Mouse (Mus musculus): ENCODE results near the gene Il1r2. TPM values are rescaled to one million over a fixed set of nuclear protein-coding genes. Genes with fewer than 3 reads are reported as not detected.

The Il1r2 gene
- polyA plus RNA-seq, 1 experiment from 2014 or later: 0.25 TPM

GRCm38 (mm10) chr1:40031626-40032025, 42.3 kb upstream of the Il1r2 start:
- no peak overlapping the region for H3K27ac ChIP-seq (ENCODE audit: low read depth, low read length)
- H3K4me3 ChIP-seq (ENCODE audit: low read depth, low read length): no peak overlapping the region
- DNase-seq (ENCODE audit: low spot score): no peak
- no peaks in the 10 kb centered on the region; the same call in 1 of the 2 replicates for H3K36me3 ChIP-seq (ENCODE audit: control insufficient read depth, insufficient read depth, low read length)
- no peaks in the 10 kb centered on the region for H3K27me3 ChIP-seq (ENCODE audit: control insufficient read depth, insufficient read depth, low read length)
- no peak for ATAC-seq (replicated peaks; ENCODE audit: low FRiP score)
- H3K4me1 ChIP-seq (replicated peaks; ENCODE audit: control insufficient read depth, insufficient read depth, low read length): no peaks in the 10 kb centered on the region
- no peak overlapping the region for H3K4me2 ChIP-seq (ENCODE audit: low read depth, low read length, severe bottlenecking)
- 84% methylated on average over 2 of the region's 2 CpGs for WGBS
- no peaks in the 10 kb centered on the region for H3K9me3 ChIP-seq (ENCODE audit: control insufficient read depth, low read length)
- H3K9ac ChIP-seq (ENCODE audit: low read length): no peak overlapping the region

GRCm38 (mm10) chr1:40033315-40033714, 40.6 kb upstream of the Il1r2 start:
- DNase-seq (ENCODE audit: low spot score): no peak
- no peak for ATAC-seq (replicated peaks; ENCODE audit: low FRiP score)
- no peaks in the 10 kb centered on the region for H3K36me3 ChIP-seq (ENCODE audit: control insufficient read depth, insufficient read depth, low read length)
- H3K27ac ChIP-seq (ENCODE audit: low read depth, low read length): no peak overlapping the region
- no peak overlapping the region for H3K9ac ChIP-seq (ENCODE audit: low read length)
- H3K4me1 ChIP-seq (replicated peaks; ENCODE audit: control insufficient read depth, insufficient read depth, low read length): no peaks in the 10 kb centered on the region
- H3K4me2 ChIP-seq (ENCODE audit: low read depth, low read length, severe bottlenecking): no peak overlapping the region
- H3K4me3 ChIP-seq (ENCODE audit: low read depth, low read length): no peak overlapping the region
- H3K27me3 ChIP-seq (ENCODE audit: control insufficient read depth, insufficient read depth, low read length): no peaks in the 10 kb centered on the region
- H3K9me3 ChIP-seq (ENCODE audit: control insufficient read depth, low read length): no peaks in the 10 kb centered on the region
- WGBS: 90% methylated on average over 4 of the region's 4 CpGs

- no peak overlapping the region for H3K4me3 ChIP-seq (ENCODE audit: low read depth, low read length)
- H3K9me3 ChIP-seq (ENCODE audit: control insufficient read depth, low read length): no peaks in the 10 kb centered on the region
- ATAC-seq (replicated peaks; ENCODE audit: low FRiP score) (no peak), DNase-seq (ENCODE audit: low spot score) (no peak)
- no peak overlapping the region for H3K9ac ChIP-seq (ENCODE audit: low read length)
- no peaks in the 10 kb centered on the region for H3K4me1 ChIP-seq (replicated peaks; ENCODE audit: control insufficient read depth, insufficient read depth, low read length)
- H3K27ac ChIP-seq (ENCODE audit: low read depth, low read length): no peak overlapping the region
- H3K27me3 ChIP-seq (ENCODE audit: control insufficient read depth, insufficient read depth, low read length): no peaks in the 10 kb centered on the region
- 76% methylated on average over 12 of the region's 12 CpGs for WGBS
- H3K4me2 ChIP-seq (ENCODE audit: low read depth, low read length, severe bottlenecking): no peak overlapping the region
- H3K36me3 ChIP-seq (ENCODE audit: control insufficient read depth, insufficient read depth, low read length): no peaks in the 10 kb centered on the region
Measured at GRCm38 (mm10) chr1:40033743-40034420, 40.0 kb upstream of the Il1r2 start.

- Histone ChIP-seq H3K27ac (ENCODE audit: low read depth, low read length) (no peak overlapping the region), H3K4me2 (ENCODE audit: low read depth, low read length, severe bottlenecking) (no peak overlapping the region), H3K36me3 (ENCODE audit: control insufficient read depth, insufficient read depth, low read length) (no peaks in the 10 kb centered on the region), H3K4me1 (replicated peaks; ENCODE audit: control insufficient read depth, insufficient read depth, low read length) (no peaks in the 10 kb centered on the region), H3K4me3 (ENCODE audit: low read depth, low read length) (no peak overlapping the region), H3K9ac (ENCODE audit: low read length) (no peak overlapping the region), H3K9me3 (ENCODE audit: control insufficient read depth, low read length) (no peaks in the 10 kb centered on the region), H3K27me3 (ENCODE audit: control insufficient read depth, insufficient read depth, low read length) (no peaks in the 10 kb centered on the region)
- DNase-seq (ENCODE audit: low spot score): no peak
- no peak for ATAC-seq (replicated peaks; ENCODE audit: low FRiP score)
- 93% methylated on average over 6 of the region's 6 CpGs for WGBS
Measured at GRCm38 (mm10) chr1:40037831-40038230, 36.0 kb upstream of the Il1r2 start.

- Histone ChIP-seq H3K4me1 (replicated peaks; ENCODE audit: control insufficient read depth, insufficient read depth, low read length) (no peaks in the 10 kb centered on the region), H3K4me3 (ENCODE audit: low read depth, low read length) (no peak overlapping the region), H3K4me2 (ENCODE audit: low read depth, low read length, severe bottlenecking) (no peak overlapping the region), H3K27me3 (ENCODE audit: control insufficient read depth, insufficient read depth, low read length) (no peaks in the 10 kb centered on the region), H3K27ac (ENCODE audit: low read depth, low read length) (no peak overlapping the region), H3K9me3 (ENCODE audit: control insufficient read depth, low read length) (no peaks in the 10 kb centered on the region; the same call in 1 of the 2 replicates), H3K36me3 (ENCODE audit: control insufficient read depth, insufficient read depth, low read length) (no peaks in the 10 kb centered on the region), H3K9ac (ENCODE audit: low read length) (no peak overlapping the region)
- DNase-seq (ENCODE audit: low spot score): no peak
- 82% methylated on average over 6 of the region's 6 CpGs for WGBS
- ATAC-seq (replicated peaks; ENCODE audit: low FRiP score): no peak
Measured at GRCm38 (mm10) chr1:40045686-40046085, 28.2 kb upstream of the Il1r2 start.

- H3K36me3 ChIP-seq (ENCODE audit: control insufficient read depth, insufficient read depth, low read length): no peaks in the 10 kb centered on the region
- no peak for ATAC-seq (replicated peaks; ENCODE audit: low FRiP score)
- H3K27me3 ChIP-seq (ENCODE audit: control insufficient read depth, insufficient read depth, low read length): no peaks in the 10 kb centered on the region
- 83% methylated on average over 5 of the region's 5 CpGs for WGBS
- H3K27ac ChIP-seq (ENCODE audit: low read depth, low read length): no peak overlapping the region
- no peaks in the 10 kb centered on the region for H3K4me1 ChIP-seq (replicated peaks; ENCODE audit: control insufficient read depth, insufficient read depth, low read length)
- H3K9me3 ChIP-seq (ENCODE audit: control insufficient read depth, low read length): no peaks in the 10 kb centered on the region; the same call in 1 of the 2 replicates
- H3K4me3 ChIP-seq (ENCODE audit: low read depth, low read length): no peak overlapping the region
- no peak overlapping the region for H3K4me2 ChIP-seq (ENCODE audit: low read depth, low read length, severe bottlenecking)
- DNase-seq (ENCODE audit: low spot score): no peak
- no peak overlapping the region for H3K9ac ChIP-seq (ENCODE audit: low read length)
Measured at GRCm38 (mm10) chr1:40046600-40046999, 27.3 kb upstream of the Il1r2 start.

- no peak overlapping the region for H3K27ac ChIP-seq (ENCODE audit: low read depth, low read length)
- H3K36me3 ChIP-seq (ENCODE audit: control insufficient read depth, insufficient read depth, low read length): no peaks in the 10 kb centered on the region
- WGBS: 92% methylated on average over 6 of the region's 6 CpGs
- no peak overlapping the region for H3K4me2 ChIP-seq (ENCODE audit: low read depth, low read length, severe bottlenecking)
- DNase-seq (ENCODE audit: low spot score) (no peak), ATAC-seq (replicated peaks; ENCODE audit: low FRiP score) (no peak)
- H3K9me3 ChIP-seq (ENCODE audit: control insufficient read depth, low read length): no peaks in the 10 kb centered on the region
- H3K9ac ChIP-seq (ENCODE audit: low read length): no peak overlapping the region
- H3K4me3 ChIP-seq (ENCODE audit: low read depth, low read length): no peak overlapping the region
- H3K27me3 ChIP-seq (ENCODE audit: control insufficient read depth, insufficient read depth, low read length): no peaks in the 10 kb centered on the region
- H3K4me1 ChIP-seq (replicated peaks; ENCODE audit: control insufficient read depth, insufficient read depth, low read length): no peaks in the 10 kb centered on the region
Measured at GRCm38 (mm10) chr1:40051157-40051556, 22.7 kb upstream of the Il1r2 start.

- WGBS: 81% methylated on average over 8 of the region's 8 CpGs
- no peak for ATAC-seq (replicated peaks; ENCODE audit: low FRiP score)
Measured at GRCm38 (mm10) chr1:40052156-40052555, 21.7 kb upstream of the Il1r2 start.

GRCm38 (mm10) chr1:40053071-40053470, 20.8 kb upstream of the Il1r2 start:
- Histone ChIP-seq H3K9ac (ENCODE audit: low read length) (no peak overlapping the region), H3K27me3 (ENCODE audit: control insufficient read depth, insufficient read depth, low read length) (no peaks in the 10 kb centered on the region), H3K27ac (ENCODE audit: low read depth, low read length) (no peak overlapping the region), H3K4me2 (ENCODE audit: low read depth, low read length, severe bottlenecking) (no peak overlapping the region), H3K4me1 (replicated peaks; ENCODE audit: control insufficient read depth, insufficient read depth, low read length) (no peaks in the 10 kb centered on the region), H3K9me3 (ENCODE audit: control insufficient read depth, low read length) (no peaks in the 10 kb centered on the region), H3K4me3 (ENCODE audit: low read depth, low read length) (no peak overlapping the region), H3K36me3 (ENCODE audit: control insufficient read depth, insufficient read depth, low read length) (no peaks in the 10 kb centered on the region)
- DNase-seq (ENCODE audit: low spot score) (no peak), ATAC-seq (replicated peaks; ENCODE audit: low FRiP score) (no peak)
- WGBS: 90% methylated on average over 5 of the region's 5 CpGs

More at GRCm38 (mm10) chr1:40052156-40052555, 21.7 kb upstream of the Il1r2 start:
- H3K4me3 ChIP-seq (ENCODE audit: low read depth, low read length): no peak overlapping the region
- H3K4me2 ChIP-seq (ENCODE audit: low read depth, low read length, severe bottlenecking): no peak overlapping the region
- H3K4me1 ChIP-seq (replicated peaks; ENCODE audit: control insufficient read depth, insufficient read depth, low read length): no peaks in the 10 kb centered on the region
- H3K27me3 ChIP-seq (ENCODE audit: control insufficient read depth, insufficient read depth, low read length): no peaks in the 10 kb centered on the region
- no peak for DNase-seq (ENCODE audit: low spot score)
- H3K27ac ChIP-seq (ENCODE audit: low read depth, low read length): no peak overlapping the region
- no peaks in the 10 kb centered on the region for H3K9me3 ChIP-seq (ENCODE audit: control insufficient read depth, low read length)
- H3K36me3 ChIP-seq (ENCODE audit: control insufficient read depth, insufficient read depth, low read length): no peaks in the 10 kb centered on the region
- no peak overlapping the region for H3K9ac ChIP-seq (ENCODE audit: low read length)
